Mouse (Mus musculus): ENCODE results near the gene Ch25h. TPM values are rescaled to one million over a fixed set of nuclear protein-coding genes. Genes with fewer than 3 reads are reported as not detected.

Ch25h gene
- polyA plus RNA-seq (2012; ENCODE audit: low replicate concordance): 0.67 TPM in 1 of 2 replicates, not detected in the other

GRCm38 (mm10) chr19:34474991-34475971, at the start of gene Ch25h:
Gene Ch25h (minus strand): TSS chr19:34475164.

Other genes with a start within 250 kb of the Ch25h start
- 0.33 and 0.82 TPM in 2 replicates for gene Acta2, start 219.6 kb downstream of the Ch25h start, polyA plus RNA-seq (2012; ENCODE audit: low replicate concordance)
- 0.16 TPM in 1 of 2 replicates, not detected in the other for gene Fas, start 184.5 kb downstream of the Ch25h start, polyA plus RNA-seq (2012; ENCODE audit: low replicate concordance)
- 0.57 and 2.6 TPM in 2 replicates for gene Lipa, start 52.3 kb upstream of the Ch25h start, polyA plus RNA-seq (2012; ENCODE audit: low replicate concordance)
- gene Ifit2, start 75.5 kb upstream of the Ch25h start, polyA plus RNA-seq (2012; ENCODE audit: low replicate concordance): 0.06 and 0.26 TPM in 2 replicates
- gene Ifit3, start 108.4 kb upstream of the Ch25h start, polyA plus RNA-seq (2012; ENCODE audit: low replicate concordance): 0.26 and 0.62 TPM in 2 replicates
- gene Ifit1bl1, start 126.8 kb upstream of the Ch25h start, polyA plus RNA-seq (2012; ENCODE audit: low replicate concordance): 0.31 TPM in 1 of 2 replicates, not detected in the other
- gene Ifit3b, start 132.8 kb upstream of the Ch25h start, polyA plus RNA-seq (2012; ENCODE audit: low replicate concordance): 0.71 TPM in 1 of 2 replicates, not detected in the other
- 0.16 TPM in 1 of 2 replicates, not detected in the other for gene Ifit1bl2, start 165.6 kb upstream of the Ch25h start, polyA plus RNA-seq (2012; ENCODE audit: low replicate concordance)
- gene Ifit1, start 165.7 kb upstream of the Ch25h start, polyA plus RNA-seq (2012; ENCODE audit: low replicate concordance): 0.15 and 0.25 TPM in 2 replicates

Data from leukemia stem cell, adult 10-12 weeks (primary cell).